Mouse (Mus musculus): ENCODE results near the gene Camta1. TPM values are rescaled to one million over a fixed set of nuclear protein-coding genes. Genes with fewer than 3 reads are reported as not detected.

Gene Camta1
- polyA plus RNA-seq, 1 experiment from 2014 or later = 115 TPM

DNA sequence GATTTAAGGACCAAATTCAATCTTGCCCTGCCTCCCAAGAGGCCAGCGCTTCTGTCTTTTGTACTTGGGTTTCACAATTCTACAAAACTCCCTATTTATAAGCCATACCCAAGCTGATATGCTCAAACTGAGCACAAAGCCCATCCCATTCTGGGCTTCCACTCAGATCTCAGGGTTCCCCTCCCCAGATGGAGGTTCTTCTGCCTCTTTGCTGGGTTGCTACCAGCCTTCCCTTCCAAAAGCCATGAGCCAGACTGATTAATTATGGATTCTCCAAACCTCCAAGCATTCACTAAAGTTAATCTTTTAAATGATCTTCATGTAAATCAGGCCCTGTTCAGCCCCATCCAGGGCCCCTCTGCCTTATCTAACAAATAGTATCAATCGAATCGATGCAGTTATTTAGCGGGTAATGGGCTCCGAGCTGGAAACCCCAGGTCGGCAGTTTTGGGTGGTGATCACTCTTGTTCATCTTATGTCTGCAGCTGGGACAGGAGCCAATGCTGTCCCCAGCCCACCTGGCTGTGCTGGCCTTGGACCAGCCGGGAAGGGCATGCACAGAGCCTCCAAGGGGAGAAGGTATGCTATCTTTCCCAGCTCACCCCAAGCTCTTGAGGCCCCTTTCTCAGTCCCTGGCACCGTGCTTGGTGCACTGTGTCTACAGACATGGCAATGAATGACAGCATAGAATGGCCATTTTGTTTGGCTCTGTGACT, 534.5 kb downstream of the Camta1 start:
- WGBS = 88% methylated on average over 8 of the region's 8 CpGs
- no peak for ATAC-seq (replicated peaks; ENCODE audit: low FRiP score, low read depth)
- no peak overlapping the region for H3K4me3 ChIP-seq (replicated peaks; ENCODE audit: low read depth, low read length)
- no peak overlapping the region for H3K4me2 ChIP-seq (ENCODE audit: low read length)
- no peak for DNase-seq (ENCODE audit: low spot score)
- H3K9ac ChIP-seq (ENCODE audit: low read depth, low read length) = no peak overlapping the region
- H3K36me3 ChIP-seq (ENCODE audit: insufficient read depth, low read length) = no peaks in the 10 kb centered on the region
- TF ChIP-seq CTCF (IDR thresholded peaks at IDR 0.05; ENCODE audit: low read depth) = no peak
- H3K9me3 ChIP-seq (replicated peaks; ENCODE audit: low read length) = no peaks in the 10 kb centered on the region
- H3K4me1 ChIP-seq (replicated peaks; ENCODE audit: insufficient read depth, low read length) = no peaks in the 10 kb centered on the region
- no peaks in the 10 kb centered on the region for H3K27me3 ChIP-seq (ENCODE audit: insufficient read depth, low read length)
- H3K27ac ChIP-seq = no peak overlapping the region

DNA sequence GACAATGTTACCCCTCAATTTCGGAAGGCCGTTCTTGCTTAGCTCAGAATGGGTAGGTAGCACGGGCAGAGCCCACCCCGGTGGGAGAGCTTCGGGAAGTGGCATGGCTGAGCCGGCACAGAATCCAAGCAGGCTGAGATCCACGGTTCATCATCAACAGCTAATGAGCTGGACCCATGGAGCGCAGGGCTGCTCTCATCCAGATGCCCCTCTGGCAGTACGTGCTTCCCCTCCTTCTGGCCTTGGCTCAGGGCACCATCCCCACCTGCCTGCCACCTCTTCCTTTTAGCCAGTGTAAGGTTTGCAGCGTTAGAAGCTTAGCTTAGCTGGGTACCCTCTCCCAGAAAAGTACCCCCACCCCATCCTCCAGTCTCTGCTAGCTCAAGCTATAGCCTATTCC, 545.2 kb downstream of the Camta1 start:
- Histone ChIP-seq H3K9ac (ENCODE audit: low read depth, low read length) (no peak overlapping the region), H3K27ac (no peak overlapping the region), H3K27me3 (ENCODE audit: insufficient read depth, low read length) (no peaks in the 10 kb centered on the region), H3K9me3 (replicated peaks; ENCODE audit: low read length) (no peaks in the 10 kb centered on the region), H3K4me1 (replicated peaks; ENCODE audit: insufficient read depth, low read length) (no peaks in the 10 kb centered on the region), H3K4me3 (replicated peaks; ENCODE audit: low read depth, low read length) (no peak overlapping the region), H3K36me3 (ENCODE audit: insufficient read depth, low read length) (no peaks in the 10 kb centered on the region), H3K4me2 (ENCODE audit: low read length) (no peak overlapping the region)
- WGBS = 88% methylated on average over 10 of the region's 10 CpGs
- ATAC-seq (replicated peaks; ENCODE audit: low FRiP score, low read depth) (no peak), DNase-seq (ENCODE audit: low spot score) (no peak)
- no peak for TF ChIP-seq CTCF (IDR thresholded peaks at IDR 0.05; ENCODE audit: low read depth)

DNA sequence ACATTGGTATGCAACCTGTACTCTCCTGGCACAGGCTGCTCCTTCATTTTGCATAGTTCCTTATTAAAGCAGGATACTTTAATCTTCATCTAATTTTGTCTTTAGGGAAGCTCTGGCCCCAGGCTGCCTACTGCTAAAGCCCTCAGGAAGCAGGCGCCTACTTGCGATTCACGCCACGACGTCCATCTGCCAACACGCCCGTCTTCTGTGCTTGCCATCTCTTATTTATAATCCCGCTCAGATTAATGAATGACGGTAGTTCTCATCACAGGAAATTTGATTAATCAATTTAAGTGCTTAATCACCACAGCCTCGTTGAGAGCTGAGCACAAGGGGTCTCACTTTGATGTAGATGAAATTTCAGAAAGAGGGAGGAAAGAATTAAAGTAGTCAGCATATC, 546.0 kb downstream of the Camta1 start:
- H3K36me3 ChIP-seq (ENCODE audit: insufficient read depth, low read length) = no peaks in the 10 kb centered on the region

DNA sequence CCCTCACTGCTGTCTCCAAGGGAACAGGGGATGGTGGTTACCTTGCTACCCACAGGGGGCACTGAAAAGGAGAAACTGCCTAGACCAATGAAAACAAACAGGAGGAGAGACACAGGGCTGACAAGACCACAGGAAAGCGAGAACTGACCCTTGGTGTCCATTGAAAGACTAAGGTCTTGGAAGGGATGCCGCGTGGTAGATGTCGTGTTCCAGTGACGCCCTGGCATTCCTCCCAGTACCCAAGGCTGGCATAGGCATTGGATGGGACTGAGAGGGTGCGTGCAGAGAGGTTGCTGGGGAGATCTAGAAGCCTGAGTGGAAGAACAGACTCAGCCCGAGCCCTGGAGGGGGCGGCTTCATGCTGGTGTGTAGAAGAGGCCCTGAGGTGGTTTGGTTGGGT, 550.9 kb downstream of the Camta1 start:
- DNase-seq (ENCODE audit: low spot score) (no peak), ATAC-seq (replicated peaks; ENCODE audit: low FRiP score, low read depth) (no peak)
- Histone ChIP-seq H3K9me3 (replicated peaks; ENCODE audit: low read length) (no peaks in the 10 kb centered on the region), H3K9ac (ENCODE audit: low read depth, low read length) (no peak overlapping the region), H3K27me3 (ENCODE audit: insufficient read depth, low read length) (no peaks in the 10 kb centered on the region), H3K4me2 (ENCODE audit: low read length) (no peak overlapping the region), H3K4me1 (replicated peaks; ENCODE audit: insufficient read depth, low read length) (0 out of 2 replicates have a peak, but pooled peaks cover 8% of the 10 kb centered on the region), H3K27ac (no peak overlapping the region), H3K4me3 (replicated peaks; ENCODE audit: low read depth, low read length) (no peak overlapping the region), H3K36me3 (ENCODE audit: insufficient read depth, low read length) (no peaks in the 10 kb centered on the region)
- WGBS = 70% methylated on average over 8 of the region's 8 CpGs
- TF ChIP-seq CTCF (IDR thresholded peaks at IDR 0.05; ENCODE audit: low read depth) = no peak

More for the DNA sequence above, 546.0 kb downstream of the Camta1 start:
- Histone ChIP-seq H3K4me3 (replicated peaks; ENCODE audit: low read depth, low read length) (no peak overlapping the region), H3K4me1 (replicated peaks; ENCODE audit: insufficient read depth, low read length) (0 out of 2 replicates have a peak, but pooled peaks cover 5% of the 10 kb centered on the region), H3K9ac (ENCODE audit: low read depth, low read length) (no peak overlapping the region), H3K27me3 (ENCODE audit: insufficient read depth, low read length) (no peaks in the 10 kb centered on the region), H3K4me2 (ENCODE audit: low read length) (no peak overlapping the region), H3K9me3 (replicated peaks; ENCODE audit: low read length) (no peaks in the 10 kb centered on the region), H3K27ac (no peak overlapping the region)
- no peak for TF ChIP-seq CTCF (IDR thresholded peaks at IDR 0.05; ENCODE audit: low read depth)
- WGBS = 67% methylated on average over 10 of the region's 10 CpGs
- DNase-seq (ENCODE audit: low spot score) (no peak), ATAC-seq (replicated peaks; ENCODE audit: low FRiP score, low read depth) (no peak)

DNA sequence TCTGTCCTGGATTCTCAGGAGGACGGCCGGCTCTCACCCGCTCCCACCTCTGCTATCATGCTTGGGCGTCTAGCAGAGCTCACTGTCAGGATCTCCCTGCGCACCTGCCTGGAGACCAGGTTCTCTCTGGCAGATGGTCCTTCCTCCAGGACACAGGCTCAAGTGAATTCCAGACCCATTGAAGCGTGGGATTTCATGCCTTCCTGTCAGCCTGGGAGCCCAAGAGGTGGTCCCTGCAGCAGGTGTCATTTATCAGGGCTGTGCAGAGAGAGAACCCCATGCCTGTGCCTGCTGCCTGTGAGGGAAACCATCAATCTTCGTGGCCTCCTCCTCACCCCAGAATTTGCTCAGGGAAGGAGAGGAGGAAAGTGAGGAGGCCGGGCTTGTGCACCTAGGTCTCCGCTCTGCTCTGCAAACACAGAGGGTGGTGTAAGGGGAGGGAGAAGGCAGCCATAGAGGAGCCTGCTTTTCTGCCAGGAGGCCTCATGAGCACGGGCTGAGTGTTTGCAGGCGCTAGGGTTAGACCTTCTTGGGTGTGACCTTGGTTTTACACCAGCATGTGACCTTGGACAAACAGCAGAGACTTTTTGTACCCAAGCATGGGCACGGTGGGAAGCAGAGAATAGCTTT, 551.5 kb downstream of the Camta1 start:
- Histone ChIP-seq H3K27me3 (ENCODE audit: insufficient read depth, low read length) (no peaks in the 10 kb centered on the region), H3K4me1 (replicated peaks; ENCODE audit: insufficient read depth, low read length) (0 out of 2 replicates have a peak, but pooled peaks cover 8% of the 10 kb centered on the region), H3K4me2 (ENCODE audit: low read length) (no peak overlapping the region), H3K9me3 (replicated peaks; ENCODE audit: low read length) (no peaks in the 10 kb centered on the region), H3K4me3 (replicated peaks; ENCODE audit: low read depth, low read length) (no peak overlapping the region), H3K27ac (no peak overlapping the region), H3K36me3 (ENCODE audit: insufficient read depth, low read length) (no peaks in the 10 kb centered on the region), H3K9ac (ENCODE audit: low read depth, low read length) (no peak overlapping the region)
- ATAC-seq (replicated peaks; ENCODE audit: low FRiP score, low read depth) = peak; percentile 69
- WGBS = 14% methylated on average over 12 of the region's 12 CpGs
- no peak for TF ChIP-seq CTCF (IDR thresholded peaks at IDR 0.05; ENCODE audit: low read depth)
- DNase-seq (ENCODE audit: low spot score) = peak; percentile 73

DNA sequence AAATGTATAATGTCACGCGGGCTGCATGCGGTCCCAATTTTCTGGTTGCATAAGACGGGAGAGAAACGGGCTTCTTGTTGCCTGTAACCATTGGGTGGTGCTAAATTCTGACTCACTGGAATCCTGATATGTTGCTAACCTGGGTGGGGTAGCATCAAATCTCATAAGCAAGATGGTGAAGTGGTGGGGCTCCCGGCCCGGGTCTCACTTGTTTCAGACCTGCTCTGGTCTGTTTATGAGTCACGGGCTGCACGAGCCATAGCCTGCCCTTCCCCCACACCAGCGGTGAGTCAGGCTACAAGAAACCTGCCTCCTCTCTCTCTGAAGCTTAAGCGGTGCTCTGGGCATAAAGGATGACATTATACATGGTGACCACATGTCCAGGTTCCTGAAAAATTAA, 554.8 kb downstream of the Camta1 start:
- H3K4me3 ChIP-seq (replicated peaks; ENCODE audit: low read depth, low read length) = no peak overlapping the region
- WGBS = 78% methylated on average over 11 of the region's 11 CpGs
- DNase-seq (ENCODE audit: low spot score) (no peak), ATAC-seq (replicated peaks; ENCODE audit: low FRiP score, low read depth) (no peak)
- H3K4me1 ChIP-seq (replicated peaks; ENCODE audit: insufficient read depth, low read length) = 0 out of 2 replicates have a peak, but pooled peaks cover 8% of the 10 kb centered on the region
- H3K27me3 ChIP-seq (ENCODE audit: insufficient read depth, low read length) = no peaks in the 10 kb centered on the region
- no peak overlapping the region for H3K9ac ChIP-seq (ENCODE audit: low read depth, low read length)
- H3K9me3 ChIP-seq (replicated peaks; ENCODE audit: low read length) = no peaks in the 10 kb centered on the region
- no peak overlapping the region for H3K4me2 ChIP-seq (ENCODE audit: low read length)
- no peak overlapping the region for H3K27ac ChIP-seq
- TF ChIP-seq CTCF (IDR thresholded peaks at IDR 0.05; ENCODE audit: low read depth) = no peak
- H3K36me3 ChIP-seq (ENCODE audit: insufficient read depth, low read length) = no peaks in the 10 kb centered on the region
